Mouse (Mus musculus): ENCODE data around the gene Tcea2.

DNA sequence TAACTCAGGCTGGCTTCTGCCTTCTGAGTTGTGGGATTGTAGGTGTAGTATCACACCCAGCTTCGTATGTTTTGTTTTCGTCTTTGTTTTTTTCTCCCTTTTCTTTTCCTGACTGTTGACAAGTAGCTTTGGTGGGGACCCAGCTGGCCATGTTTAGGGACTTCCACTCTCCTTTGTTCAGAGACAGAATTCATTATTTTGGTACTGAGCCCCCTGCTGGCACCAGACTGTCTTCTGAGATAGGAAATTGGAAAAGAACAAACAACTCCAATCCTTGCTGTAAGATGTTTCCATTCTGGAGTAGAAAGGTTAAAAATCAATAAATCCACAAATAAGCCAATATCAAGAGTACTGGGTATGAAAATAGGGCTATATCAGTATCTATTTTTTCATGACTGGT, 3.7 kb upstream of the Tcea2 start:
- TF ChIP-seq CTCF (IDR thresholded peaks at IDR 0.05; ENCODE audit: low read depth, low read length) (no peak), POLR2A (IDR thresholded peaks at IDR 0.05; ENCODE audit: insufficient read depth, low read length) (no peak), EP300 (IDR thresholded peaks at IDR 0.05; ENCODE audit: insufficient read depth, low read depth, low read length) (no peak)

Data from ES-Bruce4 (cell line).